ENCODE assay signal across 10 mouse cellular contexts in the genomic region with DNA sequence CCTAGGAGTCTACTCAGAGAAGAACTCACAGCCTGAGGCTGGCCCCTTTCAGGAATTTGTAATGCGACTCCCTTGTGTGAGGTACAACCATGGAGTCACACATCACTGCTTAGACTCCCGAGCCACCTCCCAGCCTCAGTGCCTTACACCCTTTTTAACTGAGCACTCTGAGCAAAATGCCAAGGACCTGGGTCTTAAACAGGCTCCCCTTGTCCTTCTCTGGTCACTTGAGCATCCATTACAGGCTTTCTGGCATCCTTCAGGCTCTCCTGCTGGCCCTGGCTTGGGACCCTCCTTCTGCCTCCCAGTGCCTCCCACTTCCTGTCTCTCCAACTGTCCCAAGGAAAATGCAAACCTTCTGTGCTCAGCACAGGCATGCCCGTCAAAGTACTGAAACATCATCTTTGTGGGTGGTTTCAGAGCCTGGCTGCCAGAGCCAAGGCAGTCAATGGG.
DNase-seq lines count a peak whose midpoint lies in the region; ATAC-seq lines count a peak whose summit lies in the region.
"Had no signal": no experiment of that assay in that cellular context is flagged by ENCODE, and none has a peak within 500 bp of the region (broad histone marks: within the 10 kb centered on the region; RNA-seq: fewer than 3 reads in every experiment).

No protein-coding gene starts in this region.

- peak overlapping the region; percentile 3; the same call in 1 of the 2 replicates for H3K4me2 ChIP-seq in kidney, embryonic 15.5 days
- no peak overlapping the region for H3K4me2 ChIP-seq in neural tube, embryonic 15.5 days
- H3K4me2 ChIP-seq: forebrain, embryonic 13.5 days had no signal

- peaks cover 45% of the 10 kb centered on the region for H3K4me1 ChIP-seq in kidney, embryonic 15.5 days
- peaks cover 3% of the 10 kb centered on the region; the same call in 1 of the 2 replicates for H3K4me1 ChIP-seq in neural tube, embryonic 15.5 days
- H3K4me1 ChIP-seq: forebrain, embryonic 13.5 days had no signal

- no peak overlapping the region for H3K9ac ChIP-seq in kidney, embryonic 15.5 days
- no peak overlapping the region for H3K9ac ChIP-seq in neural tube, embryonic 15.5 days (replicated peaks)
- H3K9ac ChIP-seq: forebrain, embryonic 13.5 days had no signal

- H3K36me3 ChIP-seq in kidney, embryonic 15.5 days = no peaks in the 10 kb centered on the region
- no peaks in the 10 kb centered on the region for H3K36me3 ChIP-seq in neural tube, embryonic 15.5 days

- no peaks in the 10 kb centered on the region for H3K27me3 ChIP-seq in kidney, embryonic 15.5 days
- no peaks in the 10 kb centered on the region; the same call in 1 of the 2 replicates for H3K27me3 ChIP-seq in neural tube, embryonic 15.5 days (replicated peaks)

- intact Hi-C loops in gastrocnemius, postnatal 14 days (cut with DNase I; ENCODE audit: low total_unique reads) = no loop called here

- H3K4me3 ChIP-seq in kidney, embryonic 15.5 days (replicated peaks) = no peak overlapping the region
- no peak overlapping the region for H3K4me3 ChIP-seq in neural tube, embryonic 15.5 days (replicated peaks)
- H3K4me3 ChIP-seq: forebrain, embryonic 13.5 days had no signal

- peak; percentile 84 for ATAC-seq in kidney, embryonic 15.5 days (replicated peaks; ENCODE audit: low FRiP score)
- ATAC-seq in neural tube, embryonic 15.5 days (ENCODE audit: low FRiP score) = no peak
- no peak for ATAC-seq in erythroblast, adult 5-6 weeks (replicated peaks; ENCODE audit: low FRiP score, poor library complexity, severe bottlenecking)
- ATAC-seq: forebrain, embryonic 13.5 days; midbrain, embryonic 16.5 days had no signal

- DNase-seq in cerebellum, adult 9-10 months = peak; percentile 6
- DNase-seq in cerebellum, adult 8-10 months = no peak
- no peak for DNase-seq in kidney, postnatal 25 days
- peak; percentile 42 for DNase-seq in neural tube, embryonic 10.5 days (ENCODE audit: extremely low spot score, low spot score)
- DNase-seq in gastrocnemius, postnatal 14 days = no peak

- no peaks in the 10 kb centered on the region for H3K9me3 ChIP-seq in kidney, embryonic 15.5 days (replicated peaks)
- H3K9me3 ChIP-seq in neural tube, embryonic 15.5 days (replicated peaks) = no peaks in the 10 kb centered on the region
- H3K9me3 ChIP-seq: forebrain, embryonic 13.5 days had no signal

- H3K27ac ChIP-seq in kidney, embryonic 15.5 days = peak overlapping the region; percentile 84
- H3K27ac ChIP-seq in neural tube, embryonic 15.5 days (replicated peaks) = no peak overlapping the region
- H3K27ac ChIP-seq: forebrain, embryonic 13.5 days had no signal

- 16% methylated on average over 3 of the region's 3 CpGs for WGBS in kidney, embryonic 15.5 days
- 53% methylated on average over 3 of the region's 3 CpGs for WGBS in neural tube, embryonic 15.5 days

Comparison
In these comparisons a context has a peak if more than half of its experiments do, and no peak if none do; other contexts are left out.
1. DNase-seq: peak in cerebellum, adult 9-10 months (single experiment) and neural tube, embryonic 10.5 days (single experiment); none in cerebellum, adult 8-10 months (single experiment), kidney, postnatal 25 days (0 of 2) and gastrocnemius, postnatal 14 days (single experiment).